Mouse (Mus musculus) heart, embryonic 14.5 days (tissue): ENCODE measurements around the gene Clp1. TPM values are rescaled to one million over a fixed set of nuclear protein-coding genes. Genes with fewer than 3 reads are reported as not detected.

ENCODE experiments used
- ATAC-seq: fragments of 200-750 bp; cut with Nextera tagmentation; 2 replicates; pipeline ENCODE4 v1.8.0; 2017; ENCODE audit warnings: low read depth, moderate TSS enrichment; ENCODE audit not compliant: insufficient number of reproducible peaks, insufficient read depth, low FRiP score
- H3K27ac ChIP-seq, 2 experiments: fragments of 200-500 bp in 1 of 2; fragments of 300-500 bp in 1 of 2; sonication (generic) in 1 of 2; replicated peaks in 1 of 2; 2 replicates each; pipeline ENCODE4 v1.5.1; 2012 to 2014; ENCODE audit warnings: low read depth in 2 of 2, low read length in 2 of 2, control low read depth in 1 of 2, mild to moderate bottlenecking in 1 of 2, mixed read lengths in 1 of 2; ENCODE audit not compliant: control insufficient read depth in 1 of 2, insufficient read depth in 1 of 2
- H3K27me3 ChIP-seq: fragments of 300-500 bp; sonication (generic); 2 replicates; pipeline ENCODE4 v1.6.1; 2014; ENCODE audit warnings: mild to moderate bottlenecking, low read length, control low read depth; ENCODE audit not compliant: control insufficient read depth, insufficient read depth
- H3K36me3 ChIP-seq: fragments of 300-500 bp; sonication (generic); 2 replicates; pipeline ENCODE4 v1.6.1; 2014; ENCODE audit warnings: mild to moderate bottlenecking, control low read depth, low read length, mixed read lengths; ENCODE audit not compliant: control insufficient read depth, insufficient read depth
- H3K4me1 ChIP-seq, 2 experiments: fragments of 200-500 bp in 1 of 2; fragments of 300-500 bp in 1 of 2; sonication (generic) in 1 of 2; 2 replicates each; pipeline ENCODE4 v1.6.1; 2012 to 2014; ENCODE audit warnings: low read length in 2 of 2, control low read depth in 1 of 2, mixed read lengths in 1 of 2; ENCODE audit not compliant: control insufficient read depth in 2 of 2, insufficient read depth in 2 of 2
- H3K4me2 ChIP-seq: fragments of 300-500 bp; sonication (generic); 2 replicates; pipeline ENCODE4 v1.6.1; 2014; ENCODE audit warnings: mild to moderate bottlenecking, low read length
- H3K4me3 ChIP-seq, 2 experiments: fragments of 200-500 bp in 1 of 2; fragments of 300-500 bp in 1 of 2; sonication (generic) in 1 of 2; 2 replicates each; pipeline ENCODE4 v1.5.1; 2012 to 2014; ENCODE audit warnings: low read length in 2 of 2, mild to moderate bottlenecking in 2 of 2, control low read depth in 1 of 2, low read depth in 1 of 2, moderate library complexity in 1 of 2; ENCODE audit not compliant: control insufficient read depth in 1 of 2, insufficient read depth in 1 of 2
- H3K9ac ChIP-seq: fragments of 300-500 bp; sonication (generic); 2 replicates; pipeline ENCODE4 v1.6.1; 2014; ENCODE audit warnings: mild to moderate bottlenecking, low read length
- H3K9me3 ChIP-seq: fragments of 300-500 bp; sonication (generic); 2 replicates; pipeline ENCODE4 v1.6.1; 2016; ENCODE audit warnings: low read length, control low read depth; ENCODE audit not compliant: control insufficient read depth
- WGBS: fragments of 180-500 bp; shearing (Covaris S2); extraction: QIAGEN DNeasy Blood & Tissue Kit; methylation state at CpG from one replicate; pipeline ENCODE4 v1.1.7; 2014; 5-methylcytosine and 5-hydroxymethylcytosine counted together
- polyA plus RNA-seq: library from polyadenylated mRNA; unstranded; fragments of >200 nt; fragmentation: Nextera tagmentation; extraction: Ambion mirVana; gene quantifications from 2 replicates; pipeline ENCODE4 v1.2.1, GENCODE M21; 2014

Clp1 gene
- polyA plus RNA-seq, 1 experiment from 2014 or later, result 16.9 TPM

DNA sequence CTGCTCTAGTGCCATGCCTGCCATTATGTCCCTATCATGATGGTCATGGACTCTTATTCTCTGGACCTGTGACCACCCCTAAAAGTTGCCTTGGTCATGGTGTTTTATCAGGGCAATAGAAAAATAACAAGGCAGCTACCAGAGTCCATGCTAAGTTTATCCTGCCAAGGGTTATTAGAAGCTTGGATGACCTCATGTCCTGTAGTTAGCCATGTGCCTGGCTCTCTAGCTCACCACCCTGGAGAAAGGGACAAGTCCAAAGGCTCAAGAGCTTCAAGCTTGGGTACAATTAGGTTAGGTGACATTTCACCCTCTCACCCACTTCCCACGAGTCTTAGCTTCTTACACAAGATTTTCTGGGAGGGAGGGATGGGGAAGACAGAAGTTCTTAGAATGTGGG, 35.7 kb upstream of the Clp1 start:
- no peak for ATAC-seq
- no peaks in the 10 kb centered on the region for H3K4me1 ChIP-seq
- H3K27me3 ChIP-seq, result no peaks in the 10 kb centered on the region
- no peak overlapping the region for H3K9ac ChIP-seq
- no peaks in the 10 kb centered on the region for H3K36me3 ChIP-seq
- 52% methylated on average over 1 of the region's 1 CpGs for WGBS
- no peak overlapping the region for H3K4me2 ChIP-seq
- H3K4me3 ChIP-seq, result no peak overlapping the region
- H3K27ac ChIP-seq, result no peak overlapping the region
- no peaks in the 10 kb centered on the region for H3K9me3 ChIP-seq

DNA sequence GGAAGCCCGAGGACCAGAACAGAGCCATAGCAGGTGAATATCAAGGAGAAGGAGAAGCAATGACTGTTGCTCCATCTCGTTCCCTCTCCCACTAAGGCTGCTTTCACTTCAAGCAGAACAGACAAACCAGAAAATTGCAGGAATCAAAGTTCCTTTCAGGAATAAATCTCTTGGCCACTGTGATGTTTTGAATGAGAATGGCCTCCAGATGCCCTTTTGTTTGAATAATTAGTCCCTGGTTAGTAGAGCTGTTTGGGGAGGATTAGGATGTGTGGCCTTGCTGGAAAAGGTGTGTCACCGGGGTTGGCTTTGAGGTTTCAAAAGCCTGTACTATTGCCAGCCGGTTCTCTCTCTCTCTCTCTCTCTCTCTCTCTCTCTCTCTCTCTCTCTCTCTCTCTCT, 35.1 kb upstream of the Clp1 start:
- no peak for ATAC-seq
- 60% methylated on average over 4 of the region's 4 CpGs for WGBS
- no peak overlapping the region for H3K27ac ChIP-seq
- H3K9ac ChIP-seq, result no peak overlapping the region
- no peak overlapping the region for H3K4me2 ChIP-seq
- H3K4me3 ChIP-seq, result no peak overlapping the region
- no peaks in the 10 kb centered on the region for H3K27me3 ChIP-seq
- H3K9me3 ChIP-seq, result no peaks in the 10 kb centered on the region
- no peaks in the 10 kb centered on the region for H3K4me1 ChIP-seq
- H3K36me3 ChIP-seq, result no peaks in the 10 kb centered on the region

DNA sequence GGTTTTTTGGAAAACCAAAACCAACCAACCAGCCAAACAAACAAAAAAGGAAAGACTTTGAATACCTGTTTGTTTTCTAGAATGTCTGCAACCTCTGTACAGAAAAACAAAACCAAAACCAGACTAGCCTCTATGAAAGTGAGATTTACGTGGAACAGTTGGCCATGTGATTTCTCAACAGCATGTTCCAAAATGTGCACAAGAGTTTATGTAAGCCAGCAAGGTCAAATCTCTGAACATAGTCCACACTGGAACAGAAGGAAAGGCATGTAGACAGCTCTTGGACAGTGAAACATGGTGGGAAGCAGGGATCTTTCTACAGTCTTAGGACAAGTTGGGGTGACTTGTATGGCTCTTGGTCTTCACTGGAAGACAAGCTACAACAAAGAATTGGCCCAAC, 34.7 kb upstream of the Clp1 start:
- Histone ChIP-seq H3K36me3 (no peaks in the 10 kb centered on the region), H3K4me3 (no peak overlapping the region), H3K4me1 (no peaks in the 10 kb centered on the region), H3K27me3 (no peaks in the 10 kb centered on the region), H3K9ac (no peak overlapping the region), H3K9me3 (no peaks in the 10 kb centered on the region), H3K4me2 (no peak overlapping the region), H3K27ac (no peak overlapping the region)
- WGBS, result 82% methylated on average over 1 of the region's 1 CpGs
- no peak for ATAC-seq

DNA sequence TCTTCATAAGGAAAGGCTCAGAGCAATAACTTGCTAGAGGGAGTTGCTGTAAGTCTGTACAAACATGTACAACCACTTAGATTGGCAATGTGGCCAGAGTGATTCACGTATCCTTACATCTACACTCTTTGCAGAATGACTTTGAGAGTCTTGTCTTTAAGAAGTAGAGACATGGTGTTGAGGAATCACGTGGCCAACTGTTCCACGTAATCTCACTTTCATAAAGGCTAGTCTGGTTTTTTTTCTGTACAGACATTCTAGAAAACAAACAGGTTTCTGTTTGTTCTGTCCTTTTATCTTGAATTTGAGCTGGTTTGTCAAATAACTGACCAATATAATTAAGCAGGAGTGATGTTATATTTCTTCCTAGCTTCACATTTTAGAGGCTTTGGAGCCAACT, 34.2 kb upstream of the Clp1 start:
- Histone ChIP-seq H3K36me3 (no peaks in the 10 kb centered on the region), H3K27me3 (no peaks in the 10 kb centered on the region), H3K4me3 (no peak overlapping the region), H3K9ac (no peak overlapping the region), H3K27ac (no peak overlapping the region), H3K4me1 (no peaks in the 10 kb centered on the region), H3K9me3 (no peaks in the 10 kb centered on the region), H3K4me2 (no peak overlapping the region)
- no peak for ATAC-seq
- 76% methylated on average over 3 of the region's 3 CpGs for WGBS

DNA sequence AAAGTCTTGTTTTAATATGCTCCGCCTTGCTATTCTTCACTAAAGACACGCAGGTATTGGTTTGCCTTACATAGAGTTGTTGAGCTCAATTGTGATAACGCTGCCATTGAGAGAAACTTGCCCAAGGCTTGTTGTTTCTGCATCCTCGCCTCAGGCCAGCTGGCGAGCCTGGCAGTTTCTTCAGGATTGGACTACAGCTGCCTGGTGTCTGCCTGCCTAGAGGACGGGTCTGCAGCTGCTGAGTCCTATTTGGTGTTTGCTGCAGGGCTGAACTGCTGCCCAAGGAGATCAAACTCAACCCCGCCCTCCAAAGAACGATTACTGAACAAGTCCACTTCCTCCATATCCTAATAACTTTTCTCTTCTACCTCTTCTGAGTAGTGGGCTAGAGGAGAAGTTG, 33.6 kb upstream of the Clp1 start:
- Histone ChIP-seq H3K9me3 (no peaks in the 10 kb centered on the region), H3K27me3 (no peaks in the 10 kb centered on the region), H3K4me2 (no peak overlapping the region), H3K36me3 (no peaks in the 10 kb centered on the region), H3K27ac (no peak overlapping the region), H3K4me1 (no peaks in the 10 kb centered on the region), H3K4me3 (no peak overlapping the region), H3K9ac (no peak overlapping the region)
- ATAC-seq, result no peak
- WGBS, result 67% methylated on average over 8 of the region's 8 CpGs

DNA sequence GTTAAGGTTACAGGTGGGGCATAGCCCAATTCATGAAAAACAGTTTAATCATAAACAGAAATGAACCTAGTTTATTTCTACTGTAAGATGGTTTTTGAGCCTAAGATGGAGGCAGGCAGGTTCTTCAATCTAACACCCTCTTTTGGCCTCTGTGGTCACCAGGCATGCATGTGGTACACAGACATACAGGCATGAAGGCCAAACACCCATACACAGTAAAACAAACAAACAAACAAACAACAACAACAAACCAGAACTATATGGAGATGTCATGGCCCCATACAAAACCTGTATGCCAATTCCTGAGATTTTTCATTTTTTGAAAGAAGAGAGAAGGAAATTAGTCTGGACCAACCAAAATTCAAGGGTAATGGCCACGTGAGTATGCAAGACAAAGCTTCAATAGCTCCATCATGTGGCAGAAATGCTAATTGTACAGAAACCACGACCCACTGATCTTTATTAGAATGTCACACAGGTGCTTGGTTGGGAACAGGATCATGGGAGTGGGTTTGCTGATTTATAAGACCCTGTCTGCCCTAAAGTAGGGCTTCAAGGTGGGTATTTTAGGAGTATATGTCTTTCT, 31.5 kb upstream of the Clp1 start:
- no peak for ATAC-seq
- H3K4me1 ChIP-seq, result no peaks in the 10 kb centered on the region
- WGBS, result 0% methylated on average over 2 of the region's 2 CpGs

DNA sequence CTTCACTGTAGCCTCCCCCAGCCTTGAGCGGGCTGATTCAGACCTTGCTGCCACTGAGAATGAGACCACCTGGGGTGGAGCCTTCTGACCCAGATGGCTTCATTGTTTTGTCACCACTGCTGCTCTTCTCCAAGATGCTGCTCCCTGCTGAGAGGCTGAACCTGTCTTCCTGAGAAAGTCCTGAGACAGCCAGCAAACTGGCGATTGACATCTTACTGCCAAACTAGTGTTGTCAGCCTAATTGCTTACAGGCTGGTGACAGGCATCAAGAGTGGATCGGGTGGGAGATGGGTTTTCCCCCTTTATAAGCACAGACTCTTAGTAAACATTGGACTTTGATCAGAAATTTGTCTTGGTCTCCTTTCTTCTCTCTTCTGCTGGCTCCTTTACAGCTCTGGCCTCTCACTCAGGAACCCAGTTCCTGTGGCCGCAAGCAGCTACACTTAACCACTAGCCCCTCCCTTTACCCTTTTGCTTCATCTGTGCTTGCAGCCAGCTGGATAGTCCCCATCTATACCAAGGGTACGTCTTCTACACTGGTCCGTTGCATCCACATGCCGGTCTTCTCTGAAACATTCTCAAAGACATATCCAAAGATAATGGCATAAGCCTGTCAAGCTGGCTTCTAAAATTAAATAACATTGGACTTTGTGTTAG, 30.0 kb upstream of the Clp1 start:
- no peaks in the 10 kb centered on the region for H3K4me1 ChIP-seq
- WGBS, result 56% methylated on average over 7 of the region's 7 CpGs
- ATAC-seq, result no peak
- H3K36me3 ChIP-seq, result no peaks in the 10 kb centered on the region
- no peak overlapping the region for H3K4me2 ChIP-seq
- H3K27me3 ChIP-seq, result no peaks in the 10 kb centered on the region
- H3K27ac ChIP-seq, result no peak overlapping the region
- H3K9me3 ChIP-seq, result no peaks in the 10 kb centered on the region
- H3K9ac ChIP-seq, result no peak overlapping the region
- no peak overlapping the region for H3K4me3 ChIP-seq

More for the DNA sequence above, 31.5 kb upstream of the Clp1 start:
- Histone ChIP-seq H3K4me3 (no peak overlapping the region), H3K4me2 (no peak overlapping the region), H3K36me3 (no peaks in the 10 kb centered on the region), H3K9ac (no peak overlapping the region), H3K9me3 (no peaks in the 10 kb centered on the region), H3K27me3 (no peaks in the 10 kb centered on the region), H3K27ac (no peak overlapping the region)

DNA sequence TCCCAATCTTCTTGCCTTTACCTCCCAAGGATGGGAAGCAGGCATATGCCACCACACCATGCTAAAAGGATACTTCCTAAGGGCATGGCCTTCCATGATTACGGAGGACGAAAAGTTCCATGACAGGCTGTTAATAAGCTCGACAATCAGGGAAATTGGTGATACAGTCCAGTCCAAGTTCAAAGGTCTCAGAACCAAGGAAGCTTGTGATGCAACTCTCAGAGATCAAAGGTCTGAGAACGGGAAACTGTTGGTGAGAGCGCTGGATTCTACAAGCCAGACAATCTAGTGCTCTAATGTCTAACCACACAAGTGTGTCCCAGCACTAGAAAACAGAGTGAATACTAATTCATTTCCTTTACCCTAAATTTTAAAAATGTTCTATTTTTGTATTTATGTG, 29.1 kb upstream of the Clp1 start:
- ATAC-seq, result no peak
- H3K9ac ChIP-seq, result no peak overlapping the region
- no peaks in the 10 kb centered on the region for H3K36me3 ChIP-seq
- H3K4me1 ChIP-seq, result no peaks in the 10 kb centered on the region
- no peaks in the 10 kb centered on the region for H3K9me3 ChIP-seq
- H3K4me2 ChIP-seq, result no peak overlapping the region
- H3K27ac ChIP-seq, result no peak overlapping the region
- no peak overlapping the region for H3K4me3 ChIP-seq
- no peaks in the 10 kb centered on the region for H3K27me3 ChIP-seq
- WGBS, result 67% methylated on average over 5 of the region's 5 CpGs
